Mouse (Mus musculus) bone marrow macrophage, adult 2 months (primary cell): ENCODE measurements around the gene Nat8f2.

Source experiments
- CTCF ChIP-seq: IDR thresholded peaks from 2 replicates; pipeline ENCODE4 v1.5.1; 2012; ENCODE audit warnings: low read depth, mild to moderate bottlenecking, low read length, moderate library complexity
- POLR2A ChIP-seq: IDR thresholded peaks from 2 replicates; pipeline ENCODE4 v1.6.1; 2012; ENCODE audit warnings: mild to moderate bottlenecking, low read depth, low read length, borderline replicate concordance

DNA sequence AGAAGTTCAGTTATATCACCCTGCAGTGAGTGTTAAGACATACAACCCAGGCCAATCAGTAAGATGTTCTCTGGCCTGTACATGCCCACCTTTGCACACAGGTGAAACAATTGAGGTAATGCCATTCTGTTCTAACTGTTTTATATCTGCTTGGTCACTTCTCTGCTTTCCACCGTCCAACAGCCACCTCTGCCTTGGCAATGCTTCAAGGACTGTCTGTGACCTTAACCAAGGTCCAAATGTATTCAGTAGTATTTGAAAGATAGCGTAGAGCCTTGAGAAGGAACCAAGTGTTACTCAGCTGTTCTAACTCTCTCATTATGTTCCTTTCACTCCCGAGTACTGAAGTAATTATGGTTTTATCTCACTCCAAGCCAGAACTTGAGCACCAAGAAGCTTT, 6.4 kb downstream of the Nat8f2 start:
- TF ChIP-seq CTCF (no peak), POLR2A (no peak)
